Mouse (Mus musculus) liver, embryonic 14.5 days (tissue): ENCODE measurements at regions not wholly inside any gene's neighbourhood (a gene's known extent, or its start where the extent isn't known, plus 50 kb on each side); places are given as distances from the start of the nearest gene placed in this dataset.

ENCODE experiments used
- CTCF ChIP-seq: IDR thresholded peaks from 2 replicates; pipeline ENCODE4 v1.5.1; 2016; ENCODE audit warnings: antibody characterized with exemption, low read depth, control low read depth
- EP300 ChIP-seq: IDR thresholded peaks from 2 replicates; pipeline ENCODE4 v1.6.1; 2016; ENCODE audit warnings: antibody characterized with exemption, low read depth

DNA sequence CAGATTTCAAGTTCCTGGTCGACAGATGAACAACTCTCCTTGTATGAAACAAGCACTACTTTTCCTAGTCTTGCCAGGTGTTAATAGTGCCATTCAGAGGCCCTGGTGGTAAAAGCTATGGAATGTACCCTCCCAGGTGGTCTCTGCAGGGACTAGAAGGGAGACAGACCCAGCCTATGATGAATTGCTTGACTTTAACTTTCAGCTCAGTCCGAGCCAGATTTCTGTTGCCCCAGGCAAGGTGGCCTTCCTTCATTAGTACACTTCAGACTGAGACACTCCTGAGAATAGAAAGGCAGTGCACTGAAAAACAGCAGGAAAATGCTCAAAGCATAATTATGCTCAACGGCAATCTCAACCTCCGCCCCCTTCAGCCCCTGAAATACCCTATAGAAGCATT, 450.8 kb upstream of the Klf12 start:
- no peak for TF ChIP-seq EP300
- TF ChIP-seq CTCF = no peak
